Mouse (Mus musculus) layer of hippocampus, postnatal 14 days (tissue): ENCODE results near the gene Ubl5. TPM values are rescaled to one million over a fixed set of nuclear protein-coding genes. Genes with fewer than 3 reads are reported as not detected.
A peak's percentile ranks its signal among the peaks of the same experiment; 100 is the strongest.
"Not testable (repeated sequence)": the region's sequence is repeated elsewhere in the genome, so short reads cannot be mapped to it uniquely, and the experiment has no call there.

Experiments used
- DNase-seq, 2 experiments: peaks; one replicate each; pipeline ENCODE4 v3.0.0; 2021 to 2022; ENCODE audit warnings: low spot score in 2 of 2, mixed read lengths in 1 of 2
- total RNA-seq, 2 experiments: library from RNA; stranded (reverse); gene quantifications; 2 replicates each; pipeline ENCODE4 v1.2.3; 2021

Gene Ubl5
- total RNA-seq, 2 experiments from 2014 or later, result 310 to 314 TPM

- peak in 1 of 2 experiments; percentile 46 for DNase-seq
These were observed 9.6 kb downstream of the Ubl5 start for GRCm38 (mm10) chr9:20652260-20652658.

GRCm38 (mm10) chr9:20653859-20654258, 11.2 kb downstream of the Ubl5 start:
- no peak for DNase-seq

- no peak for DNase-seq
These were observed 14.9 kb downstream of the Ubl5 start for GRCm38 (mm10) chr9:20657546-20657945.

GRCm38 (mm10) chr9:20662325-20662724, 19.6 kb downstream of the Ubl5 start:
- DNase-seq, result peak; percentile 82

GRCm38 (mm10) chr9:20662874-20663273, 20.2 kb downstream of the Ubl5 start:
- DNase-seq, result no peak

- peak; percentile 59 to 73 for DNase-seq
These were observed 21.3 kb downstream of the Ubl5 start for GRCm38 (mm10) chr9:20663956-20664355.

GRCm38 (mm10) chr9:20664366-20664765, 21.7 kb downstream of the Ubl5 start:
- DNase-seq, result peak; percentile 69 to 80

- no peak for DNase-seq
These were observed 22.4 kb downstream of the Ubl5 start for GRCm38 (mm10) chr9:20664982-20665637.

GRCm38 (mm10) chr9:20665925-20666324, 23.2 kb downstream of the Ubl5 start:
- no peak for DNase-seq

- no peak for DNase-seq
These were observed 23.9 kb downstream of the Ubl5 start for GRCm38 (mm10) chr9:20666510-20667034.

- no peak for DNase-seq
These were observed 25.4 kb downstream of the Ubl5 start for GRCm38 (mm10) chr9:20668065-20668464.

- no peak for DNase-seq
These were observed 29.4 kb downstream of the Ubl5 start for GRCm38 (mm10) chr9:20672047-20672446.

GRCm38 (mm10) chr9:20677892-20678291, 35.2 kb downstream of the Ubl5 start:
- DNase-seq, result no peak

GRCm38 (mm10) chr9:20680378-20680958, 37.8 kb downstream of the Ubl5 start:
- DNase-seq, result no peak

GRCm38 (mm10) chr9:20681546-20682388, 39.1 kb downstream of the Ubl5 start:
- DNase-seq, result no peak

- no peak for DNase-seq
These were observed 39.7 kb downstream of the Ubl5 start for GRCm38 (mm10) chr9:20682389-20682722.

- DNase-seq, result no peak
These were observed 42.6 kb downstream of the Ubl5 start for GRCm38 (mm10) chr9:20685081-20685861.

GRCm38 (mm10) chr9:20689403-20689802, 46.7 kb downstream of the Ubl5 start:
- DNase-seq, result no peak

GRCm38 (mm10) chr9:20689913-20690312, 47.2 kb downstream of the Ubl5 start:
- DNase-seq, result no peak

GRCm38 (mm10) chr9:20690449-20690848, 47.8 kb downstream of the Ubl5 start:
- DNase-seq, result not testable (repeated sequence)

GRCm38 (mm10) chr9:20692863-20693262, 50.2 kb downstream of the Ubl5 start:
- DNase-seq, result no peak
